Mouse (Mus musculus) liver, adult (tissue): ENCODE measurements around the gene Dnm2.

Source experiments
- GATA4 ChIP-seq: IDR thresholded peaks from 2 replicates; pipeline ENCODE4 v1.6.1; 2014; ENCODE audit warnings: mild to moderate bottlenecking, low read length; ENCODE audit not compliant: insufficient replicate concordance

Dnm2 gene

GRCm38 (mm10) chr9:21507753-21508430, 83.2 kb downstream of the Dnm2 start:
- no peak for TF ChIP-seq GATA4

GRCm38 (mm10) chr9:21508871-21509404, 84.2 kb downstream of the Dnm2 start:
- no peak for TF ChIP-seq GATA4

- no peak for TF ChIP-seq GATA4
Measured at GRCm38 (mm10) chr9:21509772-21510688, 85.3 kb downstream of the Dnm2 start, which contains the start of gene Tmed1. TSS of gene Tmed1 (minus strand) at chr9:21510252.

GRCm38 (mm10) chr9:21510689-21511015, 85.9 kb downstream of the Dnm2 start:
- TF ChIP-seq GATA4, result no peak

- TF ChIP-seq GATA4, result no peak
Measured at GRCm38 (mm10) chr9:21511052-21511451, 86.3 kb downstream of the Dnm2 start.

- no peak for TF ChIP-seq GATA4
Measured at GRCm38 (mm10) chr9:21513466-21513865, 88.8 kb downstream of the Dnm2 start.

GRCm38 (mm10) chr9:21517947-21518495, 93.3 kb downstream of the Dnm2 start:
- TF ChIP-seq GATA4, result no peak

GRCm38 (mm10) chr9:21525142-21525936, 100.6 kb downstream of the Dnm2 start:
- TF ChIP-seq GATA4, result no peak

GRCm38 (mm10) chr9:21525937-21526633, 101.4 kb downstream of the Dnm2 start, which contains the start of gene AB124611:
TSS of gene AB124611 (plus strand) at chr9:21526176.
- TF ChIP-seq GATA4, result no peak

- TF ChIP-seq GATA4, result no peak
Measured at GRCm38 (mm10) chr9:21526634-21526944, 101.9 kb downstream of the Dnm2 start.

- no peak for TF ChIP-seq GATA4
Measured at GRCm38 (mm10) chr9:21527100-21527801, 102.5 kb downstream of the Dnm2 start.

- no peak for TF ChIP-seq GATA4
Measured at GRCm38 (mm10) chr9:21527917-21528324, 103.2 kb downstream of the Dnm2 start.

- no peak for TF ChIP-seq GATA4
Measured at GRCm38 (mm10) chr9:21536501-21536900, 111.8 kb downstream of the Dnm2 start.

GRCm38 (mm10) chr9:21537009-21537408, 112.3 kb downstream of the Dnm2 start:
- TF ChIP-seq GATA4, result no peak
